Mouse (Mus musculus) hindbrain, postnatal 0 days (tissue): ENCODE measurements around the gene Il27ra. TPM values are rescaled to one million over a fixed set of nuclear protein-coding genes. Genes with fewer than 3 reads are reported as not detected.
"Not testable (repeated sequence)": the region's sequence is repeated elsewhere in the genome, so short reads cannot be mapped to it uniquely, and the experiment has no call there.

ENCODE experiments used
- ATAC-seq: fragments of 200-750 bp; cut with Nextera tagmentation; 2 replicates; pipeline ENCODE4 v1.8.0; 2017; ENCODE audit warnings: mild to moderate bottlenecking, moderate TSS enrichment, moderate library complexity
- DNase-seq: peaks from one replicate; pipeline ENCODE4 v3.0.0-alpha.2; 2015; ENCODE audit warnings: low spot score
- H3K27ac ChIP-seq: fragments of 300-500 bp; sonication (generic); 2 replicates; pipeline ENCODE4 v1.5.1; 2014; ENCODE audit warnings: mild to moderate bottlenecking
- H3K27me3 ChIP-seq: fragments of 300-500 bp; sonication (generic); 2 replicates; pipeline ENCODE4 v1.6.1; 2014; ENCODE audit warnings: low read length, mixed read lengths; ENCODE audit not compliant: insufficient read depth
- H3K36me3 ChIP-seq: fragments of 300-500 bp; sonication (generic); 2 replicates; pipeline ENCODE4 v1.6.1; 2014; ENCODE audit warnings: low read length, mixed read lengths; ENCODE audit not compliant: insufficient read depth
- H3K4me1 ChIP-seq: fragments of 300-500 bp; sonication (generic); 2 replicates; pipeline ENCODE4 v1.6.1; 2014; ENCODE audit warnings: antibody characterized with exemption, low read length, mixed read lengths; ENCODE audit not compliant: insufficient read depth
- H3K4me2 ChIP-seq: fragments of 300-500 bp; sonication (generic); 2 replicates; pipeline ENCODE4 v1.6.1; 2014; ENCODE audit warnings: low read depth, mild to moderate bottlenecking, low read length, moderate library complexity, mixed read lengths
- H3K4me3 ChIP-seq: fragments of 300-500 bp; sonication (generic); 2 replicates; pipeline ENCODE4 v1.5.1; 2014; ENCODE audit warnings: low read length
- H3K9ac ChIP-seq: fragments of 300-500 bp; sonication (generic); replicated peaks from 2 replicates; pipeline ENCODE4 v1.6.1; 2014; ENCODE audit warnings: mild to moderate bottlenecking, low read length, moderate library complexity, mixed read lengths
- H3K9me3 ChIP-seq: fragments of 300-500 bp; sonication (generic); 2 replicates; pipeline ENCODE4 v1.6.1; 2016; ENCODE audit warnings: low read length, mixed read lengths
- CTCF ChIP-seq: IDR thresholded peaks from 2 replicates; pipeline ENCODE4 v1.5.1; 2016; ENCODE audit warnings: antibody characterized with exemption, control low read depth, low read depth
- WGBS: fragments of 180-500 bp; shearing (Covaris S2); extraction: QIAGEN DNeasy Blood & Tissue Kit; methylation state at CpG from one replicate; pipeline ENCODE4 v1.1.7; 2014; 5-methylcytosine and 5-hydroxymethylcytosine counted together
- polyA plus RNA-seq: library from polyadenylated mRNA; unstranded; fragments of >200 nt; fragmentation: Nextera tagmentation; extraction: Ambion mirVana; gene quantifications from 2 replicates; pipeline ENCODE4 v1.2.1, GENCODE M21; 2015
- total RNA-seq: library from RNA; depleted of rRNA; stranded (reverse); fragments of >200 nt; gene quantifications from 2 replicates; pipeline ENCODE4 v1.2.3, GENCODE M21; 2014

Il27ra gene
- total and polyA plus RNA-seq, 2 experiments from 2014 or later, result 0.29 to 0.47 TPM

- no peaks in the 10 kb centered on the region for H3K9me3 ChIP-seq
- H3K27me3 ChIP-seq, result no peaks in the 10 kb centered on the region
- no peak for ATAC-seq
- 88% methylated on average over 3 of the region's 3 CpGs for WGBS
- no peak for TF ChIP-seq CTCF
- H3K4me2 ChIP-seq, result no peak overlapping the region
- DNase-seq, result no peak
- peaks cover 33% of the 10 kb centered on the region for H3K36me3 ChIP-seq
- no peak overlapping the region for H3K4me3 ChIP-seq
- H3K4me1 ChIP-seq, result 0 out of 2 replicates have a peak, but pooled peaks cover 2% of the 10 kb centered on the region
- no peak overlapping the region for H3K9ac ChIP-seq
- no peak overlapping the region for H3K27ac ChIP-seq
These were observed 48.4 kb downstream of the Il27ra start for GRCm38 (mm10) chr8:83994030-83994429.

DNA sequence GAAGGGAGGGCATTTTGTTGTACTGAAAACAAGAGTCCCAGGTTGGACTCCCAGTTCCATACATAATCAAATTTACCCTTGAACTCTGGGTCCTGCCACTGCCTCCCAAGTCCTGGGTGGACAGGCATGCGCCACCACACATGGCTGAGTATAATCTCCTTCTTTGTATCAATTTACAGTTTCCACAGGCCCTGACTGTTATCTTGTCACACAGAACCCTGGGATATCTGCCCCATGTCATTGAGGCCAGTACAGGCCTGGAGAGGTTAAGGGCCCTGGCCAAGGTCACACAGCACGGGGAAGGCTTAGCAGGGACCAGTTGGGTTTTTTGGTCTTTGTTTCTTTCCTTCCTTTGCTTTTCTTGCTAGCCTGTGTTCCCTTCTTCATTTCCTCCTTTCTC lies 49.9 kb downstream of the Il27ra start:
- Histone ChIP-seq H3K27ac (no peak overlapping the region), H3K27me3 (no peaks in the 10 kb centered on the region), H3K4me3 (no peak overlapping the region), H3K9ac (no peak overlapping the region), H3K9me3 (no peaks in the 10 kb centered on the region), H3K4me1 (no peaks in the 10 kb centered on the region), H3K36me3 (peaks cover 43% of the 10 kb centered on the region), H3K4me2 (no peak overlapping the region)
- no peak for TF ChIP-seq CTCF
- 88% methylated on average over 2 of the region's 2 CpGs for WGBS
- ATAC-seq, result no peak
- DNase-seq, result no peak

GRCm38 (mm10) chr8:83990170-83990569 lies 52.2 kb downstream of the Il27ra start:
- H3K9ac ChIP-seq, result no peak overlapping the region
- no peaks in the 10 kb centered on the region for H3K9me3 ChIP-seq
- 93% methylated on average over 14 of the region's 14 CpGs for WGBS
- no peak overlapping the region for H3K4me3 ChIP-seq
- TF ChIP-seq CTCF, result no peak
- no peak overlapping the region for H3K4me2 ChIP-seq
- H3K27ac ChIP-seq, result no peak overlapping the region
- no peaks in the 10 kb centered on the region for H3K27me3 ChIP-seq
- DNase-seq (no peak), ATAC-seq (no peak)
- peaks cover 59% of the 10 kb centered on the region for H3K36me3 ChIP-seq
- H3K4me1 ChIP-seq, result no peaks in the 10 kb centered on the region

DNA sequence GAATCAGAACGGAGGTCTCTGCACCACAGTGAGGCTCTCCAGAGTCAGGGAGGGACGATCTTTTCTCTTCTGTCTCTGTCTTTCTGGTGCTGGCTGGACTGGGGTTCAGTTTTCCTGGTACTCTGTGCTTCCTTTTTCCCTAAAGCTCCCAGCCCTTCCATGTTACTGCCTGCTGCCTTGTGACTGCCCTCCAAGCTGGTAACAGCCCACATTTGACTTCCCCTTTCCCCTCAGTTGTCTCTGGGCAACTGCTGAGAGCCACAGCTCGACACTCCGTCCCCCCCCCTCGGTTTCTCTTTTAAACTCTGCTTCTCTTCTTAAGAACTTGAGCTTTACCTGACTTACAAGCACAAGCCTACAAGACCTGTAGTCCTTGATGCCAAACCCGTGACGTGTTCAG lies 53.1 kb downstream of the Il27ra start:
- Histone ChIP-seq H3K9ac (no peak overlapping the region), H3K36me3 (peaks cover 63% of the 10 kb centered on the region), H3K4me2 (no peak overlapping the region), H3K4me1 (no peaks in the 10 kb centered on the region), H3K9me3 (no peaks in the 10 kb centered on the region), H3K27me3 (no peaks in the 10 kb centered on the region), H3K27ac (no peak overlapping the region), H3K4me3 (no peak overlapping the region)
- no peak for TF ChIP-seq CTCF
- no peak for ATAC-seq
- 93% methylated on average over 7 of the region's 7 CpGs for WGBS
- DNase-seq, result no peak

GRCm38 (mm10) chr8:83983222-83983621 lies 59.2 kb downstream of the Il27ra start:
- not testable (repeated sequence) for H3K4me2 ChIP-seq, H3K9me3 ChIP-seq, ATAC-seq, H3K27me3 ChIP-seq, DNase-seq, H3K4me1 ChIP-seq, H3K27ac ChIP-seq, H3K4me3 ChIP-seq, H3K9ac ChIP-seq
- H3K36me3 ChIP-seq, result peaks cover 57% of the 10 kb centered on the region
- TF ChIP-seq CTCF, result peak; percentile 36
- WGBS, result 95% methylated on average over 2 of the region's 2 CpGs

DNA sequence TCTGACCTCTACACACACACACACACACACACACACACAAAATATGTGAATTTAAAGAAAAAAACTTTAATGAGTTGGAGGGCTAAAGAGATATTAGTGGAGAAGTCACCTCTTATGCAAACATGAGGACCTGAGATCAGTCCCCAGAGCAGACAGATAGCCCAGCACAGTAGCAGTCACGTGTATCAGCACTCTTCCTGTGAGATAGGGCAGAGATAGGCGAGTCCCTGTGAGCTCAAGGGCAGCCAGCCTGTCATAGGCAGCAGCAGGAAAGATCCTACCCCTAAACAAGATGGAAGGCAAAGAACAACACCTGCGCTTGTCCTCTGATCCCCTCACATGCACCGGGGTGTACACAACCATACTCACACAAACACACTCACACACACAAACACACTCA lies 59.9 kb downstream of the Il27ra start:
- no peak for DNase-seq
- no peaks in the 10 kb centered on the region for H3K9me3 ChIP-seq
- H3K9ac ChIP-seq, result no peak overlapping the region
- H3K27me3 ChIP-seq, result no peaks in the 10 kb centered on the region
- no peak for TF ChIP-seq CTCF
- peaks cover 51% of the 10 kb centered on the region for H3K36me3 ChIP-seq
- H3K27ac ChIP-seq, result no peak overlapping the region
- H3K4me2 ChIP-seq, result no peak overlapping the region
- no peak overlapping the region for H3K4me3 ChIP-seq
- ATAC-seq, result no peak
- 90% methylated on average over 4 of the region's 4 CpGs for WGBS
- H3K4me1 ChIP-seq, result peaks cover 3% of the 10 kb centered on the region; the same call in 1 of the 2 replicates

- WGBS, result 90% methylated on average over 7 of the region's 7 CpGs
- ATAC-seq (no peak), DNase-seq (no peak)
- Histone ChIP-seq H3K36me3 (peaks cover 44% of the 10 kb centered on the region), H3K27me3 (no peaks in the 10 kb centered on the region), H3K4me3 (no peak overlapping the region), H3K4me1 (peaks cover 6% of the 10 kb centered on the region; the same call in 1 of the 2 replicates), H3K27ac (no peak overlapping the region), H3K4me2 (no peak overlapping the region), H3K9me3 (no peaks in the 10 kb centered on the region), H3K9ac (no peak overlapping the region)
- no peak for TF ChIP-seq CTCF
These were observed 60.9 kb downstream of the Il27ra start for GRCm38 (mm10) chr8:83981533-83981932.
